Mouse (Mus musculus) kidney, postnatal 25 days (tissue): ENCODE measurements at regions not wholly inside any gene's neighbourhood (a gene's known extent, or its start where the extent isn't known, plus 50 kb on each side); places are given as distances from the start of the nearest gene placed in this dataset.

Experiments used
- DNase-seq, 2 experiments: peaks; one replicate each; pipeline ENCODE4 v3.0.0; 2021; ENCODE audit warnings: mixed read lengths in 2 of 2

DNA sequence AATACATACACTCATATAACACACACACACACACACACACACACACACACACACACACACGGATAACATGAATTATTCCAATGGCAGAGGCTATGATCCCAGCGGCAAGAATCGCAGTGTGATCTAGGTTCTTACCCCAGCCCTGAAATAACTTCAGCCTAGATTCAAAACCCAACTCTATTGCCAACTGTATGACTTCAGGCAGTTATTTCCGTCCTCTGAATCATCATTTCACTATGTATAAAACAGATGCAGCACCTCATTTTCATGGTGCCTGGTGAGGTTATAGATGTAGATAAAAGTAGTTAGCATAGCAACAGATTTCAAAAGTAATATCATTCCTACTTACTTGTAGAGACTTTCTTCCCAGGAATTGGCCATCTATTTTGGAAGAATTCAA is 61.0 kb upstream of the Tnfsf11 start:
- DNase-seq, result no peak

DNA sequence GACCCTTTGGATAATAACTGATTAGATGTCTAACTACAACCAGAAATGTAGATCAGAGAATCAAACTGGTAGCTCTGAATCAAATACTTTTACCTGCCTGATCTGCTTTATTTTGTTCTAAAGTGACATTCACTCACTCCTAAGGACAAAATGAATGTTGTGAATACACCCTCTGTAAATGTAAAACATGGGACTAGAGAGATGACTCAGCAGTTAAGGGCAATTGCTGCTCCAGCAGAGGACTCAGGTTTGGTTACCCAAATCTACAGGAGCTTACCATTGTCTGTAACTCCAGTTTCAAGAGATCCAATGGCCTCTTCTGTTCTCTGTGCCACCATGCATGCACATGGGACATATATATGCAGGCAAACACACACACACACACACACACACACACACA is 57.0 kb upstream of the Tnfsf11 start:
- DNase-seq, result no peak

DNA sequence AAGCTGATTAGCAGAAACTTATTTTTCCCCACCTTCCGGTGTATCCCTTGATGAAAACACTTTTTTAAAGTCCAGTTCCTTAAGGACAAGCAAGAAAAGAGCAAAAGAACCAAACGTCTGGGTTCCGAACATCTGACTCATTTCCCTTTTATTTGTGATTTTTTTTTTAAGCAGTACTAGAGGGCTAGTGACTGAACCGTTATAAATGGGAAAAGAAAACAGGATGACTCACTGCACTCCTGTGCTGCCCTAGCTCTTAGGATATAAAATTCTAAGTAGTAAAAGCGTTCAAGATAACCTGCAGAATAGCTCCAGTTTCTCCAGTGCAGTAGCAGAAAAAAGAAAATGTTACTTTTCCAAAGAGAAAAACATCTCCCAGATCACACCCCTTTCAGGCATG is 55.3 kb upstream of the Tnfsf11 start:
- DNase-seq, result no peak
